Mouse (Mus musculus) activated CD4-positive, CD25-positive, alpha-beta regulatory T cell, adult 4 months (primary cell): ENCODE results near the gene Shprh. TPM values are rescaled to one million over a fixed set of nuclear protein-coding genes. Genes with fewer than 3 reads are reported as not detected.
"Not testable (repeated sequence)": the region's sequence is repeated elsewhere in the genome, so short reads cannot be mapped to it uniquely, and the experiment has no call there.

Source experiments
- ATAC-seq: one replicate; pipeline ENCODE4 v1.8.0; 2017
- polyA plus RNA-seq, 2 experiments: library from polyadenylated mRNA; unstranded; fragments of 100-300 nt; shearing (Covaris generic); gene quantifications; one replicate each; pipeline ENCODE4 v1.2.1; 2017

Shprh gene
- polyA plus RNA-seq, 2 experiments from 2014 or later: 17.6 to 19.5 TPM

GRCm38 (mm10) chr10:11250247-11250997 is 101.2 kb downstream of the Shprh start:
- no peak for ATAC-seq

GRCm38 (mm10) chr10:11253581-11253980 is 104.4 kb downstream of the Shprh start:
- not testable (repeated sequence) for ATAC-seq

GRCm38 (mm10) chr10:11260119-11260518 is 110.9 kb downstream of the Shprh start:
- no peak for ATAC-seq

GRCm38 (mm10) chr10:11262292-11262691 is 113.1 kb downstream of the Shprh start:
- ATAC-seq: not testable (repeated sequence)

- not testable (repeated sequence) for ATAC-seq
Measured at GRCm38 (mm10) chr10:11263795-11264194, 114.6 kb downstream of the Shprh start.

Other genes with a start within 250 kb of the Shprh start
- not detected for gene Grm1, start 67.1 kb upstream of the Shprh start, polyA plus RNA-seq
- gene Fbxo30, start 131.9 kb downstream of the Shprh start, polyA plus RNA-seq: 1 to 10 TPM; 1.1 to 1.5 TPM
- gene Epm2a, start 194.0 kb downstream of the Shprh start, polyA plus RNA-seq: not detected